Mouse (Mus musculus): ENCODE measurements around the gene Gm11985. TPM values are rescaled to one million over a fixed set of nuclear protein-coding genes. Genes with fewer than 3 reads are reported as not detected.

Gene Gm11985
- total and polyA plus RNA-seq, 2 experiments, result not detected

DNA sequence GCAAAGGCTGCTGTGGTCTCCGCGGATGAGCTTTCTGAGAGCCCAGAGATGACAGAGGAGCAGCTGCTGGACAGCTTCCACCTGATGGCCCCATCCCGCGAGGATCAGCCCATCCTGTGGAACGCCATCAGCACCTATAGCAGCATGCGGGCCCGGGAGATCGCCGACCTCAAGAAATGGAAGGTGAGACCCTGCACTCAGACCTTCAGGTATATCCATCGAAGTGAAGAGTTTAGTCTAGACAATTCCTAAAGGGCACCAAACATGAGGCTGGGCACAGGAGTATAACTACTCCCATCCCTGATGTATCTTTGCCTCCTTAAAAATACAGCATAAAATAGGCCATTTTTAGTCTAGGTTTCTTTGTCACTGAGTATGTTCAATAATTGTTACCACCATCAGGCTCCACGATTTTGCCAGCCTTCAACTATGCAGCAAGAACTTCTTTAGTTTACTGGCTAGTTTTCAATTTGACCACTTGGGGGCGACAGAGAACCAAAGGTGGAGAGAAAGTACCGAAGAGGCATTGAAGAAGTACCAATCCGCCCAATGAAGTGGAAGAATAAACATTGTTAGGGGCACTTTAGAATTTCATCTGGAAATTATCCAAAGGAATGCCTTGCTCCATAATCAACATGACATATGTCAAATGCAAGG, 11.5 kb upstream of the Gm11985 start:
- peaks cover 21% of the 10 kb centered on the region for H3K36me3 ChIP-seq (ENCODE audit: control insufficient read depth, insufficient read depth, low read length)
- peaks cover 12% of the 10 kb centered on the region for H3K4me1 ChIP-seq (ENCODE audit: control insufficient read depth, insufficient read depth, low read length)
- no peaks in the 10 kb centered on the region for H3K79me2 ChIP-seq (ENCODE audit: control insufficient read depth, insufficient read depth, low read length)
- peak overlapping the region; percentile 6; the same call in 1 of the 2 replicates for H3K27ac ChIP-seq (replicated peaks; ENCODE audit: insufficient read depth, low read depth, low read length)
- H3K9ac ChIP-seq (ENCODE audit: low read depth, low read length), result peak overlapping the region; percentile 42
- TF ChIP-seq CTCF (IDR thresholded peaks at IDR 0.05; ENCODE audit: low read depth, low read length) (0 out of 2 replicates have a peak, but pooled peaks have one; percentile 11), POLR2A (IDR thresholded peaks at IDR 0.05; ENCODE audit: extremely low read depth, insufficient read depth, low read length) (no peak)
- no peaks in the 10 kb centered on the region for H3K27me3 ChIP-seq (ENCODE audit: control insufficient read depth, insufficient read depth, low read length)
- H3K4me3 ChIP-seq (ENCODE audit: insufficient read depth, low read depth, low read length), result peak overlapping the region; percentile 75
- peak; percentile 57 for DNase-seq (ENCODE audit: extremely low read depth, low read depth, low spot score)
- WGBS, result 20% methylated on average over 14 of the region's 14 CpGs

DNA sequence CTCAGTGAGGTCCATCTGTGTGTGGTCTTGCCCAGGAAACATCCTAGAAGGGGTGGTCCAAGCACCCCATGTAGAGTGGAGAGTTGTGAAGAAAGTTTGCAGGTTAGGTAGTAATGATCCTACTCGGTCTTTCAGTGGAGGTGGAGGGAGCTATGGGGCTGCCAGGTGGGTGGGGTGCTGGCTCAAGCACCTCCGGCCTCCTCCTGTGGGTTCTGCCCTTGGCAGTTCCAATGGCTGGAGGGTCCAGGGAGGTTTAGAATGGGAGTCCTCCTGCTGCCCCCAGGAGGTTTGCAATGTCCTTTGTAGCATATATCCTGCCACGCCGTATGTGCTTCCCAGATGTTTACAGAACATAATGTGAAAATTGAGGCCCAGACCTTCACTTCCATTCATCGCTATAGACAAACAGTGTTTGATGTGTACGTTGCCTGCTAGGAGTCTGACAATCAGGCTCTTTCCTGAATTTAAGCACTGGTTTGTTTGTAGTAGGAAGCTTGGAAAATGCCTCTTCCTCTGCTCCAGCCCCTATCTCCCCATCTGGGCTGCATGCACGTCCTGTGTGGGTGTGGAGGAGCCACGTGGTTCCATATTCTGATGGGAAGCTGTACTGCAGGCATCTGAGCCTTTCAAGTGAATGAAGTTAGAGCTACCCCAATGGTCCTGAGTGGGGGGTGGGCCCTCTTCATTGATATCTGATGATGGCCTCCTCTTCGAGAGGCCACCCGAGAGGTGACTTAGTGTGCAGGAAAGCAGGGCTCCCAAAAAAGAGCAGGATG, 10.3 kb upstream of the Gm11985 start:
- H3K27ac ChIP-seq (replicated peaks; ENCODE audit: insufficient read depth, low read depth, low read length), result peak overlapping the region; percentile 86
- H3K79me2 ChIP-seq (ENCODE audit: control insufficient read depth, insufficient read depth, low read length), result no peaks in the 10 kb centered on the region
- 19% methylated on average over 10 of the region's 10 CpGs for WGBS
- peaks cover 21% of the 10 kb centered on the region for H3K36me3 ChIP-seq (ENCODE audit: control insufficient read depth, insufficient read depth, low read length)
- no peak for DNase-seq (ENCODE audit: extremely low read depth, low read depth, low spot score)
- H3K4me3 ChIP-seq (ENCODE audit: insufficient read depth, low read depth, low read length), result peak overlapping the region; percentile 75
- TF ChIP-seq CTCF (IDR thresholded peaks at IDR 0.05; ENCODE audit: low read depth, low read length) (no peak), POLR2A (IDR thresholded peaks at IDR 0.05; ENCODE audit: extremely low read depth, insufficient read depth, low read length) (0 out of 2 replicates have a peak, but pooled peaks have one; percentile 32)
- no peaks in the 10 kb centered on the region for H3K27me3 ChIP-seq (ENCODE audit: control insufficient read depth, insufficient read depth, low read length)
- H3K4me1 ChIP-seq (ENCODE audit: control insufficient read depth, insufficient read depth, low read length), result peaks cover 20% of the 10 kb centered on the region
- H3K9ac ChIP-seq (ENCODE audit: low read depth, low read length), result peak overlapping the region; percentile 90

- WGBS, result 18% methylated on average over 19 of the region's 19 CpGs
These were observed 9.6 kb upstream of the Gm11985 start for GRCm38 (mm10) chr11:7198006-7198405.

DNA sequence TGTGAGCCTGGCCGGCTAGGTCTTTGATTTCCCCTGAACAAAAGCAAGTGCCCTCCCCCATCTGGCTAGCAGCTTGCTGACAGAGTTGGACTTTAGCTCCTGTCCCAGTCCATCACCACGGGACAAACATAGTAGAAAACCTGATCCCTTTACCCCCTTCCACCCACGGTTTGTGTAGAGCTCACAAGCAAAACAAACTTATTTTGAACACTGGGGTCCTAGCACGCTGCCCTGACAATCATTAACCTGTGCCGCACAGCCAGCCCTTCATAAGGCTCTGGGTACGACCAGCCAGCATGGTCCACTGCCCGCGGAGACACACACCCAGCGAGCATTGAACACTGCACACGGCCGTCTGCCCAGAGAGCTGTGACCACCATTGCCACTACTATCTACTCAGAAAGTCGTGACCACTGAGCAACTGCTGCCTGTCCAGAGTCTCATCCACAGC, 9.1 kb upstream of the Gm11985 start, which contains the start of gene Igfbp1:
Gene Igfbp1 (plus strand): TSS at position 292 of the 451 bp plus-strand sequence.
- Histone ChIP-seq H3K79me2 (ENCODE audit: control insufficient read depth, insufficient read depth, low read length) (no peaks in the 10 kb centered on the region), H3K36me3 (ENCODE audit: control insufficient read depth, insufficient read depth, low read length) (peaks cover 21% of the 10 kb centered on the region), H3K27ac (replicated peaks; ENCODE audit: insufficient read depth, low read depth, low read length) (peak within 1 kb of the TSS; percentile 94), H3K9ac (ENCODE audit: low read depth, low read length) (peak within 1 kb of the TSS; percentile 90), H3K4me1 (ENCODE audit: control insufficient read depth, insufficient read depth, low read length) (peaks cover 27% of the 10 kb centered on the region), H3K27me3 (ENCODE audit: control insufficient read depth, insufficient read depth, low read length) (no peaks in the 10 kb centered on the region), H3K4me3 (ENCODE audit: insufficient read depth, low read depth, low read length) (peak within 1 kb of the TSS; percentile 75)
- WGBS, result 24% methylated on average over 12 of the region's 12 CpGs
- TF ChIP-seq POLR2A (IDR thresholded peaks at IDR 0.05; ENCODE audit: extremely low read depth, insufficient read depth, low read length) (peak; percentile 93), CTCF (IDR thresholded peaks at IDR 0.05; ENCODE audit: low read depth, low read length) (no peak)
- DNase-seq (ENCODE audit: extremely low read depth, low read depth, low spot score), result peak; percentile 99

More at GRCm38 (mm10) chr11:7198006-7198405, 9.6 kb upstream of the Gm11985 start:
- H3K9ac ChIP-seq (ENCODE audit: low read depth, low read length), result peak overlapping the region; percentile 90
- H3K4me1 ChIP-seq (ENCODE audit: control insufficient read depth, insufficient read depth, low read length), result peaks cover 25% of the 10 kb centered on the region
- H3K27me3 ChIP-seq (ENCODE audit: control insufficient read depth, insufficient read depth, low read length), result no peaks in the 10 kb centered on the region
- peak; percentile 57 for DNase-seq (ENCODE audit: extremely low read depth, low read depth, low spot score)
- TF ChIP-seq POLR2A (IDR thresholded peaks at IDR 0.05; ENCODE audit: extremely low read depth, insufficient read depth, low read length), result 0 out of 2 replicates have a peak, but pooled peaks have one; percentile 40
- TF ChIP-seq CTCF (IDR thresholded peaks at IDR 0.05; ENCODE audit: low read depth, low read length), result 0 out of 2 replicates have a peak, but pooled peaks have one; percentile 13
- H3K27ac ChIP-seq (replicated peaks; ENCODE audit: insufficient read depth, low read depth, low read length), result peak overlapping the region; percentile 86
- H3K4me3 ChIP-seq (ENCODE audit: insufficient read depth, low read depth, low read length), result peak overlapping the region; percentile 75
- H3K36me3 ChIP-seq (ENCODE audit: control insufficient read depth, insufficient read depth, low read length), result peaks cover 21% of the 10 kb centered on the region
- H3K79me2 ChIP-seq (ENCODE audit: control insufficient read depth, insufficient read depth, low read length), result no peaks in the 10 kb centered on the region

DNA sequence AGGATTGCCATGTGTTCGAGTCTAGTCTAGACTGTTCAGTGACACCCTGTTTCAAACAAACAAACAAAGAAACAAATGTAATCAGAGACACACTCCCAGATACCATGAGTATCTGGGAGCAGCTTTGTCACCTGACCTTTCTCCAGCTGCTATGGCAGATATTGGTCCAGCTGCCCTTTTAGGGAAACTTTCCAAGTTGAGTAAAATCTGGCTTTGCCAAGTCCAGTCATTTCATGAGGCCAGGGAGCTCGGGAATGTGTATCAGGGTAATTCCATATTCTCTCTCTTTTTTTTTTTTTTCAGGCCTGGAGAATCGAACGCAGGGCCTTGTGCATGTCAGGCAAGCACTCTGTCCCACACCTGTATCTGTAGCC, 6.9 kb upstream of the Gm11985 start:
- DNase-seq (ENCODE audit: extremely low read depth, low read depth, low spot score), result peak; percentile 92
- WGBS, result 21% methylated on average over 4 of the region's 4 CpGs
- H3K27me3 ChIP-seq (ENCODE audit: control insufficient read depth, insufficient read depth, low read length), result no peaks in the 10 kb centered on the region
- no peaks in the 10 kb centered on the region for H3K79me2 ChIP-seq (ENCODE audit: control insufficient read depth, insufficient read depth, low read length)
- H3K4me3 ChIP-seq (ENCODE audit: insufficient read depth, low read depth, low read length), result no peak overlapping the region
- H3K9ac ChIP-seq (ENCODE audit: low read depth, low read length), result no peak overlapping the region
- no peak for TF ChIP-seq CTCF (IDR thresholded peaks at IDR 0.05; ENCODE audit: low read depth, low read length)
- TF ChIP-seq POLR2A (IDR thresholded peaks at IDR 0.05; ENCODE audit: extremely low read depth, insufficient read depth, low read length), result no peak
- H3K27ac ChIP-seq (replicated peaks; ENCODE audit: insufficient read depth, low read depth, low read length), result peak overlapping the region; percentile 82
- peaks cover 5% of the 10 kb centered on the region for H3K36me3 ChIP-seq (ENCODE audit: control insufficient read depth, insufficient read depth, low read length)
- peaks cover 38% of the 10 kb centered on the region for H3K4me1 ChIP-seq (ENCODE audit: control insufficient read depth, insufficient read depth, low read length)
